28 mouse cellular contexts compared by ENCODE assay signal in the genomic region with DNA sequence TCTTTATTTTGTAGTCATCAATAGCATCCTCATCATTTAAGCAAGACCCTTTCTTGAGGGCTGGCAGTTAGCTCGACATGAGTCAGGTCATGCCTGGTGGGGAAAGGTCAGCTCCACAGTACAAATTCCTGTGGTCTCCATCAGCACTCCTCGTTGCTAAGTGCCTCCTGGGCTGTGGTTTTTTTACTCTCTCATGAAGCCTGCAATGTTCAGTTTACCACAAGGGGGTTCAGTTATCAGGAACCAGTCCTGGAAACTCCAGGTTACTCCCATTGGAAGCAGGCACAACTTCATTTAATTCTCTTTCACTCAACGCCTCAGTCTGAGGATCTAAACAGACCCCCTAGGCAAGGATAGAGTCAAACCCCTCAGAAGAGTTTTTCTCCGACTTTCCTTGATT.
DNase-seq lines count a peak whose midpoint lies in the region; ATAC-seq and TF ChIP-seq lines count a peak whose summit lies in the region.
"Had no signal": no experiment of that assay in that cellular context is flagged by ENCODE, and none has a peak within 500 bp of the region (broad histone marks: within the 10 kb centered on the region; RNA-seq: fewer than 3 reads in every experiment).

No protein-coding gene starts in this region.

- H3K9me3 ChIP-seq in forebrain, postnatal 0 days (ENCODE audit: low read length) = no peaks in the 10 kb centered on the region
- H3K9me3 ChIP-seq in forebrain, embryonic 15.5 days = no peaks in the 10 kb centered on the region
- H3K9me3 ChIP-seq: heart, embryonic 10.5 days; limb, embryonic 13.5 days; liver, embryonic 13.5 days; megakaryocyte, embryonic 14.5 days; midbrain, embryonic 15.5 days; neural tube, embryonic 13.5 days had no signal

- no peaks in the 10 kb centered on the region for H3K27me3 ChIP-seq in forebrain, postnatal 0 days (ENCODE audit: insufficient read depth, low read length)
- no peaks in the 10 kb centered on the region for H3K27me3 ChIP-seq in forebrain, embryonic 15.5 days
- H3K27me3 ChIP-seq: liver, embryonic 13.5 days; megakaryocyte, embryonic 14.5 days; midbrain, embryonic 15.5 days; neural tube, embryonic 13.5 days had no signal

- no peak for DNase-seq in forebrain, postnatal 0 days
- no peak for DNase-seq in layer of hippocampus, adult 2 months (ENCODE audit: low spot score in 2 of 2)
- DNase-seq in layer of hippocampus, adult 9-11 months = no peak
- peak; percentile 44 for DNase-seq in ES-CJ7 (ENCODE audit: low read depth, low spot score)
- peak; percentile 18 for DNase-seq in embryo, embryonic 10.5 days (ENCODE audit: low spot score)
- DNase-seq in spleen, postnatal 36 days (ENCODE audit: low spot score in 2 of 2) = no peak
- DNase-seq in lung, adult 2 months = no peak
- DNase-seq: adrenal gland, adult 8-10 months; cerebellum, adult 11-12 months; heart, postnatal 4 days; kidney, adult 18-20 months; kidney, postnatal 10 days; liver, embryonic 13.5 days; lung, embryonic 14.5 days; lung, postnatal 36 days; right cerebral cortex, adult 18-20 months; right cerebral cortex, postnatal 4 days; thymus, adult 2 months had no signal

- TF ChIP-seq CTCF in forebrain, postnatal 0 days (IDR thresholded peaks at IDR 0.05; ENCODE audit: low read depth) = 0 out of 2 replicates have a peak, but pooled peaks have one; percentile 8
- TF ChIP-seq CTCF in layer of hippocampus, adult 2 months (conservative IDR thresholded peaks at IDR 0.05) = peak; percentile 54
- no peak for TF ChIP-seq CTCF in lung, adult 2 months (IDR thresholded peaks at IDR 0.05; ENCODE audit: insufficient read depth, low read length)

- H3K9ac ChIP-seq in forebrain, postnatal 0 days = no peak overlapping the region
- H3K9ac ChIP-seq in forebrain, embryonic 15.5 days (replicated peaks) = no peak overlapping the region
- H3K9ac ChIP-seq: limb, embryonic 13.5 days; liver, embryonic 13.5 days; lung, embryonic 14.5 days; midbrain, embryonic 15.5 days; neural tube, embryonic 13.5 days had no signal

- no peaks in the 10 kb centered on the region for H3K36me3 ChIP-seq in forebrain, postnatal 0 days (ENCODE audit: insufficient read depth)
- H3K36me3 ChIP-seq in forebrain, embryonic 15.5 days = no peaks in the 10 kb centered on the region
- H3K36me3 ChIP-seq: heart, embryonic 10.5 days; limb, embryonic 13.5 days; liver, embryonic 13.5 days; midbrain, embryonic 15.5 days; neural tube, embryonic 13.5 days had no signal

- TF ChIP-seq POLR2A in lung, adult 2 months (IDR thresholded peaks at IDR 0.05; ENCODE audit: borderline replicate concordance, extremely low read depth, low read depth, low read length) = no peak

- WGBS in forebrain, postnatal 0 days = 58% methylated on average over 4 of the region's 4 CpGs
- 60% methylated on average over 4 of the region's 4 CpGs for WGBS in forebrain, embryonic 15.5 days
- WGBS in lung, adult 2 months = 43% methylated on average over 4 of the region's 4 CpGs

- no peak overlapping the region for H3K4me2 ChIP-seq in forebrain, postnatal 0 days (ENCODE audit: low read depth)
- H3K4me2 ChIP-seq in forebrain, embryonic 15.5 days (replicated peaks) = no peak overlapping the region
- H3K4me2 ChIP-seq: limb, embryonic 13.5 days; liver, embryonic 13.5 days; lung, embryonic 14.5 days; midbrain, embryonic 15.5 days; neural tube, embryonic 13.5 days had no signal

- H3K4me1 ChIP-seq in forebrain, postnatal 0 days (ENCODE audit: insufficient read depth) = no peaks in the 10 kb centered on the region
- peaks cover 5% of the 10 kb centered on the region; the same call in 1 of the 2 replicates for H3K4me1 ChIP-seq in forebrain, embryonic 15.5 days
- no peaks in the 10 kb centered on the region for H3K4me1 ChIP-seq in lung, adult 2 months (ENCODE audit: control insufficient read depth, insufficient read depth, low read length)
- H3K4me1 ChIP-seq: heart, embryonic 10.5 days; limb, embryonic 13.5 days; liver, embryonic 13.5 days; megakaryocyte, embryonic 14.5 days; midbrain, embryonic 15.5 days; neural tube, embryonic 13.5 days had no signal

- ATAC-seq in forebrain, postnatal 0 days = no peak
- no peak for ATAC-seq in forebrain, embryonic 15.5 days (replicated peaks)
- ATAC-seq: activated CD4-positive, CD25-positive, alpha-beta regulatory T cell, adult 4 months; forebrain, embryonic 16.5 days; inflammation-experienced regulatory T-cells, adult 6 months; midbrain, embryonic 15.5 days had no signal

- no peak overlapping the region for H3K27ac ChIP-seq in forebrain, postnatal 0 days (ENCODE audit: low read depth, low read length)
- no peak overlapping the region for H3K27ac ChIP-seq in forebrain, embryonic 15.5 days (replicated peaks)
- no peak overlapping the region for H3K27ac ChIP-seq in layer of hippocampus, adult 2 months
- H3K27ac ChIP-seq: heart, embryonic 10.5 days; limb, embryonic 13.5 days; liver, embryonic 13.5 days; midbrain, embryonic 15.5 days; neural tube, embryonic 13.5 days; stomach, postnatal 0 days had no signal

- no peak overlapping the region for H3K4me3 ChIP-seq in forebrain, postnatal 0 days (ENCODE audit: low read depth, low read length)
- no peak overlapping the region for H3K4me3 ChIP-seq in forebrain, embryonic 15.5 days
- no peak overlapping the region for H3K4me3 ChIP-seq in layer of hippocampus, adult 2 months
- H3K4me3 ChIP-seq in lung, adult 2 months (replicated peaks; ENCODE audit: extremely low read depth, low read depth, low read length) = no peak overlapping the region
- H3K4me3 ChIP-seq: heart, embryonic 10.5 days; limb, embryonic 13.5 days; liver, embryonic 13.5 days; megakaryocyte, embryonic 14.5 days; midbrain, embryonic 15.5 days; neural tube, embryonic 13.5 days had no signal

Comparison
In these comparisons a context has a peak if more than half of its experiments do, and no peak if none do; other contexts are left out.
1. DNase-seq: peak in ES-CJ7 (single experiment) and embryo, embryonic 10.5 days (single experiment); none in forebrain, postnatal 0 days (single experiment), layer of hippocampus, adult 2 months (0 of 2), layer of hippocampus, adult 9-11 months (single experiment), spleen, postnatal 36 days (0 of 2) and lung, adult 2 months (single experiment).